Mouse (Mus musculus) activated CD4-positive, CD25-positive, alpha-beta regulatory T cell (primary cell): ENCODE results near the gene Bcas1. TPM values are rescaled to one million over a fixed set of nuclear protein-coding genes. Genes with fewer than 3 reads are reported as not detected.

ENCODE experiments used
- polyA plus RNA-seq, 2 experiments: library from polyadenylated mRNA; unstranded; fragments of 100-300 nt; shearing (Covaris generic); gene quantifications; one replicate each; pipeline ENCODE4 v1.2.1; 2017

Bcas1 gene
- polyA plus RNA-seq = 1 to 10 TPM; 1.7 to 3.0 TPM

GRCm38 (mm10) chr2:170427704-170428103, at the start of gene Bcas1:
TSS of gene Bcas1 (minus strand) at chr2:170427845.

Other genes starting within 250 kb of the Bcas1 start
- gene Pfdn4, start 68.6 kb upstream of the Bcas1 start, polyA plus RNA-seq = 10 to 100 TPM; 40.0 to 43.3 TPM
- under 1 TPM in 1 of 2 experiments, not detected in 1; 0.07 TPM for gene Cyp24a1, start 69.3 kb upstream of the Bcas1 start, polyA plus RNA-seq
- gene 4930470P17Rik, start 174.2 kb upstream of the Bcas1 start, polyA plus RNA-seq = under 1 TPM in 1 of 2 experiments, not detected in 1; 0.21 TPM